Mouse (Mus musculus): Measurements from ENCODE around the gene Hist1h2bm. TPM values are rescaled to one million over a fixed set of nuclear protein-coding genes. Genes with fewer than 3 reads are reported as not detected.
A peak's percentile ranks its signal among the peaks of the same experiment; 100 is the strongest.
"Not testable (repeated sequence)": the region's sequence is repeated elsewhere in the genome, so short reads cannot be mapped to it uniquely, and the experiment has no call there.

Gene Hist1h2bm
- total RNA-seq (2021): 1 to 10 TPM; 5.5 to 6.1 TPM

GRCm38 (mm10) chr13:21721757-21722372, at the start of gene Hist1h2bm:
Gene Hist1h2bm, plus strand, starts transcription at chr13:21722044.
- intact Hi-C loops (cut with DNase I): not testable (repeated sequence)
- DNase-seq (ENCODE audit: low spot score): peak; percentile 30

- DNase-seq (ENCODE audit: low spot score): no peak
- intact Hi-C loops (cut with DNase I): no loop called here
Measured at GRCm38 (mm10) chr13:21677305-21677704, 44.5 kb upstream of the Hist1h2bm start, which contains the start of gene Olfr1360. Gene Olfr1360, minus strand, starts transcription at chr13:21677405.

- no peak for DNase-seq (ENCODE audit: low spot score)
- intact Hi-C loops (cut with DNase I): no loop called here
Measured at GRCm38 (mm10) chr13:21697811-21698210, 24.0 kb upstream of the Hist1h2bm start, which contains the start of gene Olfr1359. Gene Olfr1359, plus strand, starts transcription at chr13:21698111.

GRCm38 (mm10) chr13:21706669-21707068, 15.2 kb upstream of the Hist1h2bm start:
- intact Hi-C loops (cut with DNase I): loop anchor here (5.0 kb wide), 1 partner anchor 1661 kb away; the partner anchor contains the start of gene Zfp322a
- no peak for DNase-seq (ENCODE audit: low spot score)

GRCm38 (mm10) chr13:21710031-21710711, 11.7 kb upstream of the Hist1h2bm start:
- DNase-seq (ENCODE audit: low spot score): peak; percentile 68
- intact Hi-C loops (cut with DNase I): loop anchor here (5.0 to 10.0 kb wide), 8 partner anchors 125 to 1975 kb away; partner anchors contain the start of genes Hist1h2ac, Hist1h2af, Hist1h2ap and Hist1h2bc

GRCm38 (mm10) chr13:21710821-21711525, 10.9 kb upstream of the Hist1h2bm start:
- peak; percentile 38 for DNase-seq (ENCODE audit: low spot score)
- intact Hi-C loops (cut with DNase I): loop anchor here (5.0 to 10.0 kb wide), 8 partner anchors 124 to 1974 kb away; partner anchors contain the start of genes Hist1h2ac, Hist1h2af, Hist1h2ap and Hist1h2bc

- intact Hi-C loops (cut with DNase I): loop anchor here (5.0 to 10.0 kb wide), 8 partner anchors 123 to 1973 kb away; partner anchors contain the start of genes Hist1h2ac, Hist1h2af, Hist1h2ap and Hist1h2bc
- no peak for DNase-seq (ENCODE audit: low spot score)
Measured at GRCm38 (mm10) chr13:21711698-21712097, 10.1 kb upstream of the Hist1h2bm start.

- DNase-seq (ENCODE audit: low spot score): no peak
- intact Hi-C loops (cut with DNase I): loop anchor here (1.0 to 10.0 kb wide), 9 partner anchors 20 to 1970 kb away; partner anchors contain the start of genes Hist1h2ac, Hist1h2af, Hist1h2ap and Hist1h2bc
Measured at GRCm38 (mm10) chr13:21714725-21715124, 7.1 kb upstream of the Hist1h2bm start.

- intact Hi-C loops (cut with DNase I): loop anchor here (10.0 kb wide), 2 partner anchors 120 to 1970 kb away; partner anchors contain the start of genes Hist1h2ac, Hist1h2ap, Hist1h2bc and Hist1h2br
- no peak for DNase-seq (ENCODE audit: low spot score)
Measured at GRCm38 (mm10) chr13:21715131-21715863, 6.5 kb upstream of the Hist1h2bm start.

GRCm38 (mm10) chr13:21715864-21716539, 5.8 kb upstream of the Hist1h2bm start, which contains the start of the genes Hist1h2bl and Hist1h2ai:
Gene Hist1h2bl, minus strand, starts transcription at chr13:21716143.
Gene Hist1h2ai, plus strand, starts transcription at chr13:21716422.
- intact Hi-C loops (cut with DNase I): loop anchor here (10.0 kb wide), 2 partner anchors 119 to 1969 kb away; partner anchors contain the start of genes Hist1h2ac, Hist1h2ap, Hist1h2bc and Hist1h2br
- DNase-seq (ENCODE audit: low spot score): peak; percentile 63

- DNase-seq (ENCODE audit: low spot score): not testable (repeated sequence)
- intact Hi-C loops (cut with DNase I): loop anchor here (10.0 kb wide), 2 partner anchors 118 to 1968 kb away; partner anchors contain the start of genes Hist1h2ac, Hist1h2ap, Hist1h2bc and Hist1h2br
Measured at GRCm38 (mm10) chr13:21716540-21717391, 5.1 kb upstream of the Hist1h2bm start.

- intact Hi-C loops (cut with DNase I): loop anchor here (10.0 kb wide), 2 partner anchors 117 to 1967 kb away; partner anchors contain the start of genes Hist1h2ac, Hist1h2ap, Hist1h2bc and Hist1h2br
Measured at GRCm38 (mm10) chr13:21717397-21718357, 4.2 kb upstream of the Hist1h2bm start, which contains the start of gene Hist1h3h. Gene Hist1h3h, plus strand, starts transcription at chr13:21717659.

GRCm38 (mm10) chr13:21718381-21719080, 3.3 kb upstream of the Hist1h2bm start:
- DNase-seq (ENCODE audit: low spot score): no peak
- intact Hi-C loops (cut with DNase I): loop anchor here (10.0 kb wide), 2 partner anchors 116 to 1966 kb away; partner anchors contain the start of genes Hist1h2ac, Hist1h2ap, Hist1h2bc and Hist1h2br

More at GRCm38 (mm10) chr13:21717397-21718357, 4.2 kb upstream of the Hist1h2bm start, which contains the start of gene Hist1h3h:
- DNase-seq (ENCODE audit: low spot score): peak; percentile 69

- not testable (repeated sequence) for DNase-seq (ENCODE audit: low spot score)
Measured at GRCm38 (mm10) chr13:21721107-21721756, 612 bp upstream of the Hist1h2bm start.

More at GRCm38 (mm10) chr13:21721107-21721756, 612 bp upstream of the Hist1h2bm start:
- intact Hi-C loops (cut with DNase I): not testable (repeated sequence)

Data from heart, postnatal 25 days (tissue).